Mouse (Mus musculus) left cerebral cortex, postnatal 36 days (tissue): ENCODE data around the gene Apc2. TPM values are rescaled to one million over a fixed set of nuclear protein-coding genes. Genes with fewer than 3 reads are reported as not detected.

Experiments used
- DNase-seq, 2 experiments: peaks; one replicate each; pipeline ENCODE4 v3.0.0; 2021 to 2022; ENCODE audit warnings: low spot score in 2 of 2, mixed read lengths in 1 of 2
- intact Hi-C: fragments of 180-260 bp; cut with DNase I; formaldehyde crosslinking; loops from one replicate; pipeline ENCODE4 v1.15.1; 2025
- microRNA-seq: library from miRNA; unstranded; fragments of <30 nt; microRNA quantifications from one replicate; pipeline ENCODE4 v1.2.0, GENCODE M21; 2022
- total RNA-seq, 2 experiments: library from RNA; stranded (reverse); gene quantifications; 2 replicates each; pipeline ENCODE4 v1.2.3; 2021

The Apc2 gene
- total RNA-seq, 2 experiments from 2014 or later: 105 to 116 TPM

DNA sequence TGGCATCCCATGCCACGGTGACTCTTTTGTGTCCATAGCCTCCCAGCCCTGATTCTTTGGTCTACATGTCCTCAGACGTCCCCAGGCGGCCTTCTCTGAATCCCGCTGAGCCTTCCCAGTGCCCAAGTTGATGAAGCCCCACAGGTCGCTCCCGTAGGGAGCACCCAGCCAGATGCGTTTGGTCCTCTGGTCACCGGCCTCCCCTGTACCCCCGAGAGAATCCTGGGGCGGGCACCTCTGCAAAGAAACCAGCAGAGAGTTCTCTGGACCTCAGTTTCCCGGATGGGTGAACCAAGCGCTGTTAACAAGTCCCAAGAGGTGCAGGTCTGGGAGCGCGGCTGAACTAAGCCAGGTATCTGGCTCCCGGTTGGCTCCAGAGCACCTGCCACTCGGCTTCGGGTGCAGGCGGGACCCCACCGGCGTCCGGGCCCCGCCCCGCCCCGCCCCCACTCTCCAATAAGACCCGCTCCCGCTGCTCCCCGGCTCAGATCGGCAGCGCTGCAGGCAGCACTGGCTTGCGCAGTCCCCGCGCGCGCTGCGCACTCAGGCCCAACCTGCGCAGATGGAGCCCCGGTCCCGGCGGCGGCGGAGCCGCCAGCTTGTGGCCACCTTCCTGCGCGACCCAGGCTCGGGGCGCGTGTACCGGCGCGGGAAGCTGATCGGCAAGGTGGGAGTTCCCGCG, 60.4 kb downstream of the Apc2 start, which contains the start of gene Plk5:
Gene Plk5 (plus strand): TSS at position 459 of the 682 bp plus-strand sequence.
- peak in 1 of 2 experiments; percentile 57 for DNase-seq
- intact Hi-C loops: no loop called here

GRCm38 (mm10) chr10:80356737-80357136, 61.0 kb downstream of the Apc2 start:
- no peak for DNase-seq
- intact Hi-C loops: no loop called here

DNA sequence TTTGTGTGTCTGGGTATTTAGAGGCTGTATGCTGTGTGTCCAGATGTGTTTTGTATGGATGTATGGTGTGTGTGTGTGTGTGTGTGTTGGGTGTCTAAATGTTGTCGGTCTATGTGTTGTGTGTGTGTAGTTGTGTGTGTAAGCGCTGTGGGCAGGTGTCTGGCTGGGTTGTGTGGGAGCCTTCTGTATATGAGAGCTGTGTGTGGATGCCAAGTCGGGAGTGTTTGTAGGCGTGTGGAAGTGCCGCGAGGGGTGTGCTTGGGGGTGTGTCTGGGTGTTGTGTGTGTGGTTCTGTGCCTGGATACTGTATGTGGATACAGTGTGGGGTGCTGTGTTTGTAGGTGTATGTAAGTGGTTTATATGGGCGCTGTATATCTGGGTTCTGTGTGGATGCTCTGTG, 61.6 kb downstream of the Apc2 start:
- peak in 1 of 2 experiments; percentile 42 for DNase-seq
- intact Hi-C loops: no loop called here

DNA sequence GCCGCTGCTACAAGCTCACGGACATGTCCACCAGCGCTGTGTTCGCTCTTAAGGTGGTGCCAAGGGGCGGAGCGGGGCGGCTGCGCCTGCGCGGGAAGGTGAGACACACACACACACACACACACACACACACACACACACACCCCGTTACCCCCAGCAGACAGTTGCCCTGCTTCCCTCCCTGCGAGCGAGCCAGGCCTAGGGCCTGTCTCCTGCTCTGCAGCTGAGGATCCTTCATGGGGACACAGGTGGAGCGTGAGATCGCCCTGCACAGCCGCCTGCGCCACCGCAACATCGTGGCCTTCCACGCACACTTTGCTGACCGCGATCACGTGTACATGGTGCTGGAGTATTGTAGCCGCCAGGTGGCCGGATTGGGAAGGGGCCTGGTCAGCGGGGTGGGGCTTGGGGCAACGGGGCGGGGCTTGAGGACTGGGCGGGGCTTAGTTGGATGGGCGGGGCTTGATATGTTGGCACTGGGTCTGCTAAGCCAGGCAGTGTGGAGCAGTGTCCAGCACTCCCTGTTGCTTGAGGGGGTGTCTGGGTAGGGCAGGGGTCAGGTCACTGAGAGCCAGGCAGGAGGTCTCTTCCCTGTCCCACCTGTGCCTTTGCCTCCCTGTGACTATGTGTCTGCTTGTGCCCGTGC, 62.3 kb downstream of the Apc2 start:
- DNase-seq: no peak
- intact Hi-C loops: no loop called here

DNA sequence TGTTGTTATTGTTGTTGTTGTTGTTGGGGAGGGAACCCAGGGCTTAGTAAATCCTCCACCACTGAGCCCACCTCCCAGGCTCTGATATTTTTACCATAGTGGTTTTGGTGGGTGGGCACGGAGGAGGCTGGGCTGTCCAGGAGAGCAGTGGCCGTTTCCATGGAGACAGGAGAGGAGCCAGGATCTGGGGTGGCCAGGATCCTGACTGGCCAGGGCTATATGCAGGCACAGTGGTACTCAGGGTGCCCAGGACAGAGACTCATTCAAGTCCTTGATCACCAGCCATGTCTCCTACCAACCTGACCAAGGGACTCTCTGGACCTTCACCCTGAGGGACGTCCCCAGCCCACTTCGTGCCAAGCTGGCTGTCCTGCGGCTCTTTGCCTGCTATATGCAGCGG, 68.0 kb downstream of the Apc2 start:
- intact Hi-C loops: no loop called here
- no peak for DNase-seq

DNA sequence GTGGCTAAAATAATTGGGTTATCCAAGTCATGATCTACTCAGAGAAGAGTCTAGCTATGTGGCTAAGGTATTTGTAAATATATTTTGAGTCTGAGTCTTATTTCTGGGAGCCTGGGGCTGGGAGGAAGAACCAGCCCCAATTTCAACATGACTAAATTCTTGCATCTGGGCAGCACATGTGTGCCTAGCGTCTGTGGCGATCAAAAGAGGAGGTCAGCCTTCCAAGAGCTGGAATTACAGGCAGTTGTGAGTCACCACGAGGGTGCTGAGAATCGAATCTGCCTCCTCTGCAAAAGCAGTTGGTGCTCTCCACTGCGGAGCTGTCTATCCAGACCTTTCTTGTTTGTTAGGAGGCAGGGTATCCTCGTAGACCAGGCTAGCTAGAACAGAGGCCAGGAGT, 70.0 kb downstream of the Apc2 start:
- intact Hi-C loops: no loop called here
- DNase-seq: no peak

Small RNAs within 50 kb of the gene (microRNA-seq; reads per million reads assigned to microRNA genes)
- 1.8 reads per million for gene Mir6911

Other genes with a start within 250 kb of the Apc2 start
- 100 to 1,000 TPM; 468 to 559 TPM for gene Gpx4, start 248.8 kb upstream of the Apc2 start, total RNA-seq
- gene Sbno2, start 190.4 kb upstream of the Apc2 start, total RNA-seq: 10 to 100 TPM; 14.5 to 25.5 TPM
- 100 to 1,000 TPM in 1 of 2 experiments, 10 to 100 TPM in 1; 94.4 to 100 TPM for gene Stk11, start 180.2 kb upstream of the Apc2 start, total RNA-seq
- 100 to 1,000 TPM; 334 to 384 TPM for gene Atp5d, start 157.3 kb upstream of the Apc2 start, total RNA-seq
- 100 to 1,000 TPM; 431 to 463 TPM for gene Cbarp, start 155.1 kb upstream of the Apc2 start, total RNA-seq
- gene Midn, start 147.7 kb upstream of the Apc2 start, total RNA-seq: 10 to 100 TPM; 76.2 to 78.8 TPM
- 10 to 100 TPM; 94.7 to 96.7 TPM for gene Cirbp, start 130.0 kb upstream of the Apc2 start, total RNA-seq
- 1 to 10 TPM; 7.5 to 7.6 TPM for gene 1600002K03Rik, start 123.0 kb upstream of the Apc2 start, total RNA-seq
- 1 to 10 TPM; 8.9 to 9.0 TPM for gene Efna2, start 116.5 kb upstream of the Apc2 start, total RNA-seq
- 10 to 100 TPM; 35.9 to 43.8 TPM for gene Mum1, start 69.5 kb upstream of the Apc2 start, total RNA-seq
- gene Ndufs7, start 46.9 kb upstream of the Apc2 start, total RNA-seq: 100 to 1,000 TPM; 185 to 213 TPM
- gene Gamt, start 35.0 kb upstream of the Apc2 start, total RNA-seq: 10 to 100 TPM; 22.5 to 43.9 TPM
- 10 to 100 TPM; 71.7 to 99.0 TPM for gene Dazap1, start 34.5 kb upstream of the Apc2 start, total RNA-seq
- 100 to 1,000 TPM; 799 to 946 TPM for gene Rps15, start 3.5 kb upstream of the Apc2 start, total RNA-seq
- 10 to 100 TPM; 26.6 to 30.1 TPM for gene 2310011J03Rik, start 24.6 kb downstream of the Apc2 start, total RNA-seq
- 1 to 10 TPM; 4.9 to 6.2 TPM for gene Pcsk4, start 33.5 kb downstream of the Apc2 start, total RNA-seq
- gene Reep6, start 34.0 kb downstream of the Apc2 start, total RNA-seq: 10 to 100 TPM; 10.6 to 11.5 TPM
- gene Adamtsl5, start 52.4 kb downstream of the Apc2 start, total RNA-seq: 10 to 100 TPM in 1 of 2 experiments, 1 to 10 TPM in 1; 7.5 to 10.0 TPM
- 10 to 100 TPM; 16.9 to 33.1 TPM for gene Plk5, start 60.5 kb downstream of the Apc2 start, total RNA-seq
- gene Mex3d, start 91.7 kb downstream of the Apc2 start, total RNA-seq: 10 to 100 TPM; 18.1 to 23.4 TPM
- 100 to 1,000 TPM; 147 to 150 TPM for gene Mbd3, start 103.6 kb downstream of the Apc2 start, total RNA-seq
- gene Uqcr11, start 110.9 kb downstream of the Apc2 start, total RNA-seq: 100 to 1,000 TPM; 411 to 444 TPM
- gene Tcf3, start 137.7 kb downstream of the Apc2 start, total RNA-seq: 10 to 100 TPM; 26.0 to 28.3 TPM
- gene Onecut3, start 198.9 kb downstream of the Apc2 start, total RNA-seq: not detected
- under 1 TPM; 0.20 to 0.27 TPM for gene Atp8b3, start 243.1 kb downstream of the Apc2 start, total RNA-seq